ENCODE assay signal across 8 mouse cellular contexts in genomic region chr2:131142592-131142991, GRCm38 (mm10). TPM values are rescaled to one million over a fixed set of nuclear protein-coding genes. Genes with fewer than 3 reads are reported as not detected.
DNase-seq lines count a peak whose midpoint lies in the region; ATAC-seq and TF ChIP-seq lines count a peak whose summit lies in the region.

No protein-coding gene starts in this region.

- H3K27me3 ChIP-seq in intestine, embryonic 16.5 days (replicated peaks; ENCODE audit: control insufficient read depth, insufficient read depth, low read length) = no peaks in the 10 kb centered on the region
- H3K27me3 ChIP-seq in limb, embryonic 10.5 days (ENCODE audit: low read depth, poor library complexity, severe bottlenecking) = no peaks in the 10 kb centered on the region
- H3K27me3 ChIP-seq in midbrain, embryonic 13.5 days = no peaks in the 10 kb centered on the region
- H3K27me3 ChIP-seq in spleen, adult 2 months (ENCODE audit: control insufficient read depth, insufficient read depth, low read length) = no peaks in the 10 kb centered on the region

- H3K4me2 ChIP-seq in intestine, embryonic 16.5 days (ENCODE audit: low read depth, low read length) = peak overlapping the region; percentile 37
- no peak overlapping the region for H3K4me2 ChIP-seq in midbrain, embryonic 13.5 days (replicated peaks)

- peak; percentile 63; the same call in 1 of the 2 replicates for TF ChIP-seq CTCF in spleen, adult 2 months (IDR thresholded peaks at IDR 0.05; ENCODE audit: extremely low read depth, insufficient read depth, insufficient read length, insufficient replicate concordance)

- ATAC-seq in CD4-positive, CD25-positive, alpha-beta regulatory T cell, adult 4 months = no peak
- peak; percentile 72 for ATAC-seq in intestine, embryonic 16.5 days
- peak; percentile 57 for ATAC-seq in midbrain, embryonic 13.5 days

- peaks cover 17% of the 10 kb centered on the region; the same call in 1 of the 2 replicates for H3K36me3 ChIP-seq in intestine, embryonic 16.5 days (ENCODE audit: control insufficient read depth, insufficient read depth, low read length)
- H3K36me3 ChIP-seq in limb, embryonic 10.5 days = peaks cover 99% of the 10 kb centered on the region
- peaks cover 42% of the 10 kb centered on the region for H3K36me3 ChIP-seq in midbrain, embryonic 13.5 days
- peaks cover 4% of the 10 kb centered on the region; the same call in 1 of the 2 replicates for H3K36me3 ChIP-seq in spleen, adult 2 months (ENCODE audit: control insufficient read depth, insufficient read depth, low read length)

- H3K27ac ChIP-seq in intestine, embryonic 16.5 days (ENCODE audit: low read length) = no peak overlapping the region
- 0 out of 2 replicates have a peak overlapping the region, but pooled peaks have one; percentile 11 for H3K27ac ChIP-seq in limb, embryonic 10.5 days
- H3K27ac ChIP-seq in midbrain, embryonic 13.5 days = no peak overlapping the region
- no peak overlapping the region for H3K27ac ChIP-seq in spleen, adult 2 months (ENCODE audit: insufficient read depth, low read length)

- WGBS in intestine, embryonic 16.5 days = 31% methylated on average over 18 of the region's 18 CpGs
- WGBS in limb, embryonic 10.5 days = 25% methylated on average over 18 of the region's 18 CpGs
- 30% methylated on average over 18 of the region's 18 CpGs for WGBS in midbrain, embryonic 13.5 days
- WGBS in spleen, adult 2 months = 57% methylated on average over 18 of the region's 18 CpGs

- no peaks in the 10 kb centered on the region for H3K9me3 ChIP-seq in intestine, embryonic 16.5 days (ENCODE audit: control insufficient read depth, low read length)
- no peaks in the 10 kb centered on the region for H3K9me3 ChIP-seq in limb, embryonic 10.5 days (replicated peaks)
- no peaks in the 10 kb centered on the region for H3K9me3 ChIP-seq in midbrain, embryonic 13.5 days

- TF ChIP-seq POLR2A in spleen, adult 2 months (IDR thresholded peaks at IDR 0.05; ENCODE audit: low read depth, low read length) = no peak

- peak overlapping the region; percentile 21; the same call in 1 of the 2 replicates for H3K9ac ChIP-seq in intestine, embryonic 16.5 days (ENCODE audit: low read depth, low read length)
- H3K9ac ChIP-seq in midbrain, embryonic 13.5 days (replicated peaks) = no peak overlapping the region

- peak; percentile 67 for DNase-seq in CD4-positive, CD25-positive, alpha-beta regulatory T cell, adult 2 months (ENCODE audit: low read depth, low spot score)
- DNase-seq in cerebellum, postnatal 36 days = peak; percentile 25 to 42
- peak; percentile 88 for DNase-seq in gastrocnemius, postnatal 14 days
- peak; percentile 84 for DNase-seq in limb, embryonic 10.5 days (ENCODE audit: low spot score)
- DNase-seq in spleen, adult 2 months (ENCODE audit: low read depth in 1 of 2, low spot score in 2 of 2) = peak; percentile 7 to 46

- peaks cover 16% of the 10 kb centered on the region for H3K4me1 ChIP-seq in intestine, embryonic 16.5 days (ENCODE audit: control insufficient read depth, insufficient read depth, low read length)
- peaks cover 17% of the 10 kb centered on the region for H3K4me1 ChIP-seq in limb, embryonic 10.5 days
- H3K4me1 ChIP-seq in midbrain, embryonic 13.5 days (replicated peaks) = peaks cover 5% of the 10 kb centered on the region
- no peaks in the 10 kb centered on the region for H3K4me1 ChIP-seq in spleen, adult 2 months (ENCODE audit: control insufficient read depth, insufficient read depth, insufficient read length)

- intact Hi-C loops in gastrocnemius, postnatal 14 days (cut with DNase I; ENCODE audit: low total_unique reads) = loop anchor here (5.0 kb wide), 1 partner anchor 45 kb away; no protein-coding TSS in a partner anchor

- H3K4me3 ChIP-seq in intestine, embryonic 16.5 days (ENCODE audit: low read length) = 0 out of 2 replicates have a peak overlapping the region, but pooled peaks have one; percentile 6
- no peak overlapping the region for H3K4me3 ChIP-seq in limb, embryonic 10.5 days
- no peak overlapping the region for H3K4me3 ChIP-seq in midbrain, embryonic 13.5 days (replicated peaks)
- no peak overlapping the region for H3K4me3 ChIP-seq in spleen, adult 2 months (ENCODE audit: extremely low read depth, insufficient read depth, insufficient read length)

RNA-seq across cellular contexts. Expression of gene Gm11037, which starts 9.3 kb away (rescaled TPM):
- not detected for polyA plus RNA-seq in CD4-positive, CD25-positive, alpha-beta regulatory T cell, adult 4 months (2017; shearing (Covaris generic))
- not detected for total RNA-seq in gastrocnemius, postnatal 14 days (2021)
- not detected in 2 replicates for polyA plus RNA-seq in intestine, embryonic 16.5 days (2015; fragmentation: Nextera tagmentation; extraction: Ambion mirVana)
- not detected in 2 replicates for polyA plus RNA-seq in limb, embryonic 10.5 days (2016; fragmentation: Nextera tagmentation; extraction: Ambion mirVana)
- not detected in 2 replicates for polyA plus RNA-seq in midbrain, embryonic 13.5 days (2015; fragmentation: Nextera tagmentation; extraction: Ambion mirVana)
- polyA plus RNA-seq in spleen, adult 2 months (2012; rRNA removed) = not detected in 2 replicates

RNA-seq across cellular contexts. Expression of gene Hspa12b, which starts 15.5 kb away (rescaled TPM):
- polyA plus RNA-seq in CD4-positive, CD25-positive, alpha-beta regulatory T cell, adult 4 months (2017; shearing (Covaris generic)) = not detected
- 10 to 100 TPM; 14.5 to 18.3 TPM for total RNA-seq in gastrocnemius, postnatal 14 days (2021)
- polyA plus RNA-seq in intestine, embryonic 16.5 days (2015; fragmentation: Nextera tagmentation; extraction: Ambion mirVana) = 8.3 and 8.4 TPM in 2 replicates
- polyA plus RNA-seq in limb, embryonic 10.5 days (2016; fragmentation: Nextera tagmentation; extraction: Ambion mirVana) = 14.8 and 19.7 TPM in 2 replicates
- polyA plus RNA-seq in midbrain, embryonic 13.5 days (2015; fragmentation: Nextera tagmentation; extraction: Ambion mirVana) = 3.1 and 4.0 TPM in 2 replicates
- 2.0 and 2.1 TPM in 2 replicates for polyA plus RNA-seq in spleen, adult 2 months (2012; rRNA removed)

RNA-seq across cellular contexts. Expression of gene 1700037H04Rik, which starts 17.3 kb away (rescaled TPM):
- 10 to 100 TPM; 37.5 to 50.3 TPM for polyA plus RNA-seq in CD4-positive, CD25-positive, alpha-beta regulatory T cell, adult 4 months (2017; shearing (Covaris generic))
- 1 to 10 TPM; 5.8 to 6.2 TPM for total RNA-seq in gastrocnemius, postnatal 14 days (2021)
- 138 and 160 TPM in 2 replicates for polyA plus RNA-seq in intestine, embryonic 16.5 days (2015; fragmentation: Nextera tagmentation; extraction: Ambion mirVana)
- polyA plus RNA-seq in limb, embryonic 10.5 days (2016; fragmentation: Nextera tagmentation; extraction: Ambion mirVana) = 87.5 and 97.4 TPM in 2 replicates
- polyA plus RNA-seq in midbrain, embryonic 13.5 days (2015; fragmentation: Nextera tagmentation; extraction: Ambion mirVana) = 89.6 and 92.2 TPM in 2 replicates
- polyA plus RNA-seq in spleen, adult 2 months (2012; rRNA removed) = 60.1 and 80.5 TPM in 2 replicates

RNA-seq across cellular contexts. Expression of gene Cenpb, which starts 37.3 kb away (rescaled TPM):
- polyA plus RNA-seq in CD4-positive, CD25-positive, alpha-beta regulatory T cell, adult 4 months (2017; shearing (Covaris generic)) = 1 to 10 TPM; 2.1 to 2.5 TPM
- total RNA-seq in gastrocnemius, postnatal 14 days (2021) = 10 to 100 TPM; 49.6 to 50.8 TPM
- 9.5 and 9.7 TPM in 2 replicates for polyA plus RNA-seq in intestine, embryonic 16.5 days (2015; fragmentation: Nextera tagmentation; extraction: Ambion mirVana)
- 7.7 and 8.9 TPM in 2 replicates for polyA plus RNA-seq in limb, embryonic 10.5 days (2016; fragmentation: Nextera tagmentation; extraction: Ambion mirVana)
- 13.3 and 15.0 TPM in 2 replicates for polyA plus RNA-seq in midbrain, embryonic 13.5 days (2015; fragmentation: Nextera tagmentation; extraction: Ambion mirVana)
- polyA plus RNA-seq in spleen, adult 2 months (2012; rRNA removed) = 31.2 and 35.1 TPM in 2 replicates

RNA-seq across cellular contexts. Expression of gene Cdc25b, which starts 44.2 kb away (rescaled TPM):
- 10 to 100 TPM; 49.8 to 63.9 TPM for polyA plus RNA-seq in CD4-positive, CD25-positive, alpha-beta regulatory T cell, adult 4 months (2017; shearing (Covaris generic))
- 1 to 10 TPM; 4.7 to 5.4 TPM for total RNA-seq in gastrocnemius, postnatal 14 days (2021)
- polyA plus RNA-seq in intestine, embryonic 16.5 days (2015; fragmentation: Nextera tagmentation; extraction: Ambion mirVana) = 41.2 and 46.4 TPM in 2 replicates
- 40.8 and 47.4 TPM in 2 replicates for polyA plus RNA-seq in limb, embryonic 10.5 days (2016; fragmentation: Nextera tagmentation; extraction: Ambion mirVana)
- 50.6 and 59.3 TPM in 2 replicates for polyA plus RNA-seq in midbrain, embryonic 13.5 days (2015; fragmentation: Nextera tagmentation; extraction: Ambion mirVana)
- 85.6 and 103 TPM in 2 replicates for polyA plus RNA-seq in spleen, adult 2 months (2012; rRNA removed)

Comparison
In these comparisons a context has a peak if more than half of its experiments do, and no peak if none do; other contexts are left out.
1. DNase-seq: peak in every context shown above with its lines; median percentile 88 in gastrocnemius, postnatal 14 days; 84 in limb, embryonic 10.5 days; 67 in CD4-positive, CD25-positive, alpha-beta regulatory T cell, adult 2 months; 34 in cerebellum, postnatal 36 days; 26 in spleen, adult 2 months.